Mouse (Mus musculus) spleen, adult 2 months (tissue): Measurements from ENCODE around the gene Cpa4.

Experiments used
- CTCF ChIP-seq: fragments of 200-500 bp; IDR thresholded peaks from 2 replicates; pipeline ENCODE4 v1.5.1; 2011; ENCODE audit warnings: mild to moderate bottlenecking, inconsistent platforms; ENCODE audit not compliant: insufficient read depth, insufficient read length, insufficient replicate concordance; ENCODE audit errors: extremely low read depth
- POLR2A ChIP-seq: fragments of 200-500 bp; IDR thresholded peaks from 2 replicates; pipeline ENCODE4 v1.6.1; 2011; ENCODE audit warnings: low read depth, low read length, inconsistent platforms

GRCm38 (mm10) chr6:30528800-30529199, 39.4 kb upstream of the Cpa4 start:
- TF ChIP-seq CTCF: no peak
- no peak for TF ChIP-seq POLR2A
